In the genomic region with DNA sequence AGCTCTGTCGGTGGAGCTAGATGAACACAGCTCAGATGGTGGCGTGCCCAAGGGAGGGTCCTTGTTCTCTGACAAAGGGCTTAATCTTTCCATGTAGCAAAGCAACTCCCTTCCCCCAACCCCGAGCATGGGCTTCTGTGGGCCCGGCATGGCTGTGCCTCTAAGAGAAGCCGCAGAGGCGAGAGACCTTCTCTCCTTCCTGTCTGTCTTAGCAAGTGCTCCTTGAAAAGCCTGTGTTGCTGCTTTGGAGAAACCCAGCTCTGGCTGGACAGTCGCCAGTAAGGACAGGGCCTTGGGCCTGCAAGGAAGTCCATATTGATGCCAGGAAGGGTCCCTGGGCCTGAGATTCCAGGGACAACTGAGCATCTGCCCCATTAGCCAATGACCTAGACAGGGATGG, we compare ENCODE assay signal across 29 mouse cellular contexts. TPM values are rescaled to one million over a fixed set of nuclear protein-coding genes. Genes with fewer than 3 reads are reported as not detected.
DNase-seq lines count a peak whose midpoint lies in the region; ATAC-seq and TF ChIP-seq lines count a peak whose summit lies in the region.
"Had no signal": no experiment of that assay in that cellular context is flagged by ENCODE, and none has a peak within 500 bp of the region (broad histone marks: within the 10 kb centered on the region; RNA-seq: fewer than 3 reads in every experiment).

No protein-coding gene starts in this region.

- no peak for ATAC-seq in CD4-positive, CD25-positive, alpha-beta regulatory T cell, adult 4 months
- ATAC-seq: forebrain, embryonic 13.5 days; inflammation-experienced regulatory T-cells, adult 6 months; lung, postnatal 0 days; midbrain, embryonic 15.5 days; Patski had no signal

- DNase-seq in cerebellum, adult 18-20 months = peak; percentile 25 to 52
- no peak for DNase-seq in cerebellum, adult 11 months
- DNase-seq in left cerebral cortex, adult 2 months (ENCODE audit: extremely low spot score in 1 of 2, low spot score in 2 of 2) = no peak
- no peak for DNase-seq in left cerebral cortex, postnatal 36 days (ENCODE audit: low spot score in 2 of 2)
- DNase-seq in cerebellum, adult 8-10 months = peak; percentile 49
- peak; percentile 53 to 64 for DNase-seq in cerebellum, postnatal 14 days
- DNase-seq: adrenal gland, postnatal 10 days; heart, postnatal 14 days; kidney, adult 11 months; kidney, postnatal 14 days; liver, embryonic 13.5 days; lung, adult 18-20 months; lung, postnatal 4 days; right cerebral cortex, postnatal 4 days; thymus, adult 2 months; thymus, postnatal 4 days had no signal

- H3K27ac ChIP-seq in left cerebral cortex, adult 2 months = peak overlapping the region; percentile 4
- H3K27ac ChIP-seq: embryonic facial prominence, embryonic 15.5 days; forebrain, embryonic 13.5 days; hindbrain, embryonic 10.5 days; hindbrain, embryonic 15.5 days; limb, embryonic 10.5 days; limb, embryonic 15.5 days; liver, embryonic 13.5 days; midbrain, embryonic 15.5 days had no signal

- H3K4me3 ChIP-seq in left cerebral cortex, adult 2 months = no peak overlapping the region
- H3K4me3 ChIP-seq: embryonic facial prominence, embryonic 15.5 days; forebrain, embryonic 13.5 days; hindbrain, embryonic 10.5 days; hindbrain, embryonic 15.5 days; limb, embryonic 10.5 days; limb, embryonic 15.5 days; liver, embryonic 13.5 days; megakaryocyte, embryonic 14.5 days; midbrain, embryonic 15.5 days had no signal

- intact Hi-C loops in left cerebral cortex, adult 2 months (cut with DNase I) = no loop called here
- intact Hi-C loops in left cerebral cortex, postnatal 36 days (cut with DNase I) = no loop called here

- no peak for TF ChIP-seq CTCF in left cerebral cortex, adult 2 months (IDR thresholded peaks at IDR 0.05)

RNA-seq across cellular contexts. Expression of a gene that starts 29.6 kb away (rescaled TPM):
- 10 to 100 TPM; 11.5 to 14.7 TPM for total RNA-seq in left cerebral cortex, adult 2 months (2021)
- total RNA-seq in left cerebral cortex, postnatal 36 days (2021) = 10 to 100 TPM in 1 of 2 experiments, 1 to 10 TPM in 1; 8.9 to 11.7 TPM
- polyA plus RNA-seq in CD4-positive, CD25-positive, alpha-beta regulatory T cell, adult 4 months (2017; shearing (Covaris generic)) = 10 to 100 TPM; 32.5 to 33.4 TPM

RNA-seq across cellular contexts. Expression of a gene that starts 40.6 kb away (rescaled TPM):
- total RNA-seq in left cerebral cortex, adult 2 months (2021) = 100 to 1,000 TPM; 175 to 181 TPM
- total RNA-seq in left cerebral cortex, postnatal 36 days (2021) = 100 to 1,000 TPM; 122 to 134 TPM
- polyA plus RNA-seq in CD4-positive, CD25-positive, alpha-beta regulatory T cell, adult 4 months (2017; shearing (Covaris generic)) = 1 to 10 TPM in 1 of 2 experiments, under 1 TPM in 1; 0.63 to 1.2 TPM
- total RNA-seq: MEL had no signal
- polyA plus RNA-seq: Patski had no signal

RNA-seq across cellular contexts. Expression of a gene that starts 56.3 kb away (rescaled TPM):
- total RNA-seq in left cerebral cortex, adult 2 months (2021) = 1 to 10 TPM; 2.1 to 3.2 TPM
- total RNA-seq in left cerebral cortex, postnatal 36 days (2021) = 1 to 10 TPM; 1.3 to 2.1 TPM
- polyA plus RNA-seq in CD4-positive, CD25-positive, alpha-beta regulatory T cell, adult 4 months (2017; shearing (Covaris generic)) = 1 to 10 TPM; 1.1 to 1.2 TPM

Comparison
In these comparisons a context has a peak if more than half of its experiments do, and no peak if none do; other contexts are left out.
1. DNase-seq: peak in cerebellum, adult 18-20 months (2 of 2), cerebellum, adult 8-10 months (single experiment) and cerebellum, postnatal 14 days (2 of 2); none in cerebellum, adult 11 months (single experiment), left cerebral cortex, adult 2 months (0 of 2) and left cerebral cortex, postnatal 36 days (0 of 2).